Mouse (Mus musculus) neural tube, embryonic 10.5 days (tissue): Measurements from ENCODE around the gene Hoxb3.

Experiments
- DNase-seq: peaks from one replicate; pipeline ENCODE4 v3.0.0-alpha.2; 2017; ENCODE audit warnings: low spot score; ENCODE audit errors: extremely low spot score

Gene Hoxb3

GRCm38 (mm10) chr11:96317608-96318367, 5.3 kb upstream of the Hoxb3 start, which contains the start of gene Hoxb4:
TSS of gene Hoxb4 (plus strand) at chr11:96318267.
- no peak for DNase-seq

GRCm38 (mm10) chr11:96318368-96319070, 4.6 kb upstream of the Hoxb3 start:
- no peak for DNase-seq

- no peak for DNase-seq
Observed at GRCm38 (mm10) chr11:96319071-96319902, 3.8 kb upstream of the Hoxb3 start.

DNA sequence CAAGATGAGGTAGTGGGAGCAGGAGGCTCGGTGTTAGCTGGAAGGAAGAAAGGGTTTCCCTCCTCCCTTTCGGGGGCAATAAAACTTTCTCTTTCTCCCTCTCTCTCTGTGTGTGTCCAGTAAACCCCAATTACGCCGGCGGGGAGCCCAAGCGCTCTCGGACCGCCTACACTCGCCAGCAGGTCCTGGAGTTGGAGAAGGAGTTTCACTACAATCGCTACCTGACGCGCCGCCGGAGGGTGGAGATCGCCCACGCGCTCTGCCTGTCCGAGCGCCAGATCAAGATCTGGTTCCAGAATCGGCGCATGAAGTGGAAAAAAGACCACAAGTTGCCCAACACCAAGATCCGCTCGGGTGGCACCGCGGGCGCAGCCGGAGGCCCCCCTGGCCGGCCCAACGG, 3.2 kb upstream of the Hoxb3 start:
- DNase-seq, result peak; percentile 67

GRCm38 (mm10) chr11:96320688-96321087, 2.4 kb upstream of the Hoxb3 start:
- DNase-seq, result peak; percentile 61

DNA sequence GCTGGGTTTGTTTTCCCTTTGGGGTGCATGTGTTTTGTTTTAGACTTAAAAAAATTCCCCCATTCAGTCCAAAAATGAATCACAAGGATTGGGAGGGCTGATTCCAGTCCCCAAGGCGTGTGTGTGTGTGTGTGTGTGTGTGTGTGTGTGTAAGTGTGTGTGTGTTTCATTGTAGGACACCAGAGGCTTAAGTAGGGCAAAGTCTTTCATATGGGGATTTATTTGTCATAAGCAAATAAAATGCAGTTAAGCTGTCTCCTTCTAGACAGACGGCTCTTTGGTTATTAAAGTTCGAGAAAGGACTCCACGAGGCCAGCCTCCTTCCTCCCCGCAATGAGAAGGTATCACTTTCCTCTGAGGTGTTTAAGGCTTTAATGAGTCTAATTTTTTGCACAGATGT, 1.3 kb upstream of the Hoxb3 start:
- DNase-seq, result no peak

DNA sequence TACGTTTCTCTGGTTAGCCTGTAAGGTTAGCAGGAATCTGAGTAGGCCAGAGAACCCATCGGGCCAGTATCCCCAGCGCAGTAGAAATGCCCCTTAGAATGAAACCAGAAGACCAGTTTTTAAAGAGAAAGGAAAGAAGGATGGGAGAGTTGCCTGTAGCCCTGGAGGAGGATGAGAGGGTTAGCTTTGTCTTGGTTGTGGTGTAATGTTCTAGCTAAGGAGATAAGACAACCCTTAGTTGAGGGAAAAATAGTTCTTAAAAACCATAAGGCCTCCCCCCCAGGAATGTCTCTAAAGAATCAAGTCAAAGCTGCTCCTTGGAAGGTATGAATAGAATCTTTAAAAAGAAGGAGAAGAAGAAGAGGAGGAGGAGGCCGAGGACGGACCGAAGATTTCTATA, 388 bp upstream of the Hoxb3 start:
- DNase-seq, result no peak

DNA sequence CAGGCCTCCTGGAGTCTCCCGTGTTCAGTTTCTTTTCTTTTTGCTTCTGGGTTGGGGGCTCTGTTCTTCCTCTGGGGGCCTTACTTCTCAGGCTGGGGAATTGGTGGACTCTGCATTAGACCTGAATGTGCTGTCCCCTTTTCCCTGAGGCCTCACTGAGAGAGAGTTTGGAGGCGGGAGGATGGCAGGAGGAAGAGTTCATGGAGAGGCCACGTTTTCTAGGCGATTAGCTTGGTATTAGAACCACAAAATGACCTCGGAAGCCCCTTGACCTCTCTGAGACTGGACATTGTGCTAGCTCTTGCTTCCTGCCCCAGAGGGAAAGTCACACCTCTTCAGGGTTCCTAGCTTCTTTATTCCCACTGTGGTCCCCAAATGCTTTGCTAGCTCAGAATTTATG, 999 bp downstream of the Hoxb3 start:
- DNase-seq, result no peak

GRCm38 (mm10) chr11:96324965-96325364, 1.8 kb downstream of the Hoxb3 start:
- DNase-seq, result no peak

DNA sequence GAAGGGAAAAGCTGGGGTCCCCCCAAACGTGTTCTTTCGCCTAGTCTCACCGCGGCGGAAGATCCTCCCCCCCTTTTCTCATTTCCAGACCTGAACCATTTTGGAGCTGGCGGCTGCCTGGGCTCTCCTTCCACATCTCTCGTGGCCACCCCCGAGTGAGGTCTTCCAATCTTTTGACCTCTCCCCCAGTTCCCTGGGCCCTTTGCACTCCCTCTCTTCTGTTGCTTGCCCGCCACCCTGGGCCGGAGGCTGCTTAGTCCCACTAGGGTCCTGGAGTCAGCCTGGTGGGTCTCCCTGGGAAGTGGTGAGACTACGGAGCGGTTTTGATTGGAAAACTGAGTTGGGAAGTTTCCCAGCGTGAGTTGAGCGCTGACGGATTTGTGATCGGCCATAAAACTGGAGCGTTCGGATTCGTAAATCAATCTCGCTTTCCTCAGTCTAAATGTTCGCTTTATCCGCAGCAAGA, 2.7 kb downstream of the Hoxb3 start:
- no peak for DNase-seq

DNA sequence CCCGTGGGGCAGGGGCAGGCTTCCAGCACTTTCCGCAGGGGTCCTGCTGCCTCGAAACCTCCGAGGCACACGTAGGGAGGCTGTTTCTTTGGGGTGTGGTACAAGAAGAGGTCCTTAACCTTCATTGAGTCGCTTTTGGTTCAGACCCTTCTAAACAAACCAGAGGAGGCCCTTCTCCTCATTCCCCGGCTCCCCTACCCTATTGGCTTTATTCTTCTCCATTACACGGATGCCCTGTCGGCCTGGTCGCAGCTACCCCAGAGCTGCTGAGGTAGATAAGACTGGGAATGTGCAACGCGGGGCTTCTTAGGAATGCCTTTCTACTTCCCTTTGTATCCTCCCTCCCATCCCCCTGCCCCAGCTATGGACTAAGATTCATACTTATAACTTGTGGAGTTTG, 3.6 kb downstream of the Hoxb3 start:
- no peak for DNase-seq

DNA sequence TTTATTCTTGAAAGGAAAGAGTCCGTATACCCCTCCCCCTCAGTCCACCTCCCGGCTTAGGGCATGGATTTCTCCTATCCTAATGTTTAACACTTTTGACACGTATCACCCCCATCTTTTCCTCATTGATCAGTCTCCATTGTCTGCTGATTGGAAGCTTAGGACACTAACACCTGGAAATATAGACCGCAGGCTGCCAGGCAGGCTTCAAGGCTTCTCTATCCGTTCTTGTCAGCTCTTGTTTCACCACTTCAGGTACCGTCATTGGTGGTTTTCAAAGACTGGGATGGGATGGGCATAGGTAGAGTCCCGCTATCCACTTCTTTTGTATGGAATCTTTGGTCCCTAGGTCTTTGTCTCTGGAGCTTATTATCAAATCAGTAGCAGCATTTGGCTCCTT, 4.0 kb downstream of the Hoxb3 start:
- no peak for DNase-seq

DNA sequence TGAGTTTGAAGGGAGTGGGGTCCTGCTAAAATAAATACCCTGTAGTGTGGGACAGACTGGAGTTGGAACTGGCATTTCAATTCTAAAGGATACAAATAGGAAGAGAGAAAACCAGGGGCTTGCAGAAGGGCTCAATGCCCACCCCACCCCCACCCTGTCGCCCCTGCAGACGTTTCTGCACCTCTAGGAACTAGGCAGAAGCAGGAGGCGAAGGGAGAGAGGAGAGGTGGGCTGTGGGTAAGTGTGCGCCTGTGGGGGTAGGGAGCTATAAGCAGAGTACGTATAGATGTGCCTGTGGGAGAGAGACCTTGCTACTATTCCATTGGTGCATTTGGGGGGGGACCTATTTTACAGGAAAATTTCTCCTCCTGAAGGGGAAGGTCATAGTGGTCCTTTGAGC, 4.6 kb downstream of the Hoxb3 start:
- no peak for DNase-seq

- DNase-seq, result no peak
Observed at GRCm38 (mm10) chr11:96328605-96329004, 5.5 kb downstream of the Hoxb3 start.

DNA sequence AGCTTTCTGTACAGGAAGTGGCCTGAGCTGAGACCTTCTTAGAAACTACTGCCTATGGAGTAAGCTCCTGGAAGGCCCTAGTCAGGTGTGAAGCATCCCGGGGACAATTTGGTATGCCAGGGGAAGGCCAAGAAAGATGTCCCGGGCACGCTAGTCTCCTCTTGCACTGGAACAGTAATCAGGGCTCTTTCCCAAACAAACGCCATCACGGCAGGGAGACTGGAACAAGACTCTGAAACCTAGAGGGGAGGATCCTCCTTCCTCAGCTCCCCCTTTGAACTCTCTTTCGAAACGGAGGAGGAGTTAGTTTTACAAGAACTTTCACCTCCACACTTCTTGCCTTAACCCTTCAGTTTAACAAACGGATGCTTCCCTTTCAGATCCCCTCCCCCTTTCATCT, 9.0 kb downstream of the Hoxb3 start:
- DNase-seq, result no peak

GRCm38 (mm10) chr11:96332618-96333032, 9.5 kb downstream of the Hoxb3 start:
- DNase-seq, result no peak

GRCm38 (mm10) chr11:96333241-96334001, 10.3 kb downstream of the Hoxb3 start:
- no peak for DNase-seq

DNA sequence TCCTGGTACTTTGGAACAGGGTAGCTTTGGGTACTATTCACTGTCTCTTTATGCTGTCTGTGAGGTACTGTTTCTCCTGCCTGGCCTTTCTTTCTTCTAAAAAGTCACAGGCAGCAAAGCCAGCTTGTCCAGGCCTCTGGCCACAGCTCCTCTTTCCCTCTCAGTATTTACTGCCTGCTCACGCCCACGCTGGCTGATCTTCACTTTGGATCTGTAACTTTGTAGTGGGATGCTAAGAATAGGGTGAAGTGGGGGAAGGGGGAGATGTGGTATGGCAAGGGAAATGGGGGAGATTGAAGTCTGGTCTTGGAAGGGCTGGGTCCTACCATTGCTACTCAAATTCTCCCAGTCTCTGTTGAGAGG, 10.9 kb downstream of the Hoxb3 start:
- DNase-seq, result no peak

- no peak for DNase-seq
Observed at GRCm38 (mm10) chr11:96334998-96335397, 11.9 kb downstream of the Hoxb3 start.

- DNase-seq, result peak; percentile 47
Observed at GRCm38 (mm10) chr11:96336597-96336996, 13.5 kb downstream of the Hoxb3 start.

- no peak for DNase-seq
Observed at GRCm38 (mm10) chr11:96337026-96337425, 13.9 kb downstream of the Hoxb3 start.
